Mouse (Mus musculus): ENCODE measurements at regions not wholly inside any gene's neighbourhood (a gene's known extent, or its start where the extent isn't known, plus 50 kb on each side); places are given as distances from the start of the nearest gene placed in this dataset. TPM values are rescaled to one million over a fixed set of nuclear protein-coding genes. Genes with fewer than 3 reads are reported as not detected.

Small RNA genes lying in the stretch of these regions (microRNA-seq; reads per million reads assigned to microRNA genes)
- not detected for gene Gm23416

Data from forebrain, embryonic 12.5 days (tissue).